Mouse (Mus musculus) heart, embryonic 12.5 days (tissue): ENCODE data around the gene Calhm1. TPM values are rescaled to one million over a fixed set of nuclear protein-coding genes. Genes with fewer than 3 reads are reported as not detected.

Experiments used
- ATAC-seq: fragments of 200-750 bp; cut with Nextera tagmentation; 2 replicates; pipeline ENCODE4 v1.8.0; 2017; ENCODE audit warnings: moderate TSS enrichment, moderate library complexity; ENCODE audit not compliant: insufficient number of reproducible peaks, low FRiP score
- H3K27ac ChIP-seq: fragments of 300-500 bp; sonication (generic); 2 replicates; pipeline ENCODE4 v1.5.1; 2016; ENCODE audit warnings: mild to moderate bottlenecking, moderate library complexity; ENCODE audit not compliant: poor library complexity, severe bottlenecking
- H3K27me3 ChIP-seq: fragments of 300-500 bp; sonication (generic); replicated peaks from 2 replicates; pipeline ENCODE4 v1.6.1; 2016; ENCODE audit warnings: mild to moderate bottlenecking, moderate library complexity
- H3K36me3 ChIP-seq: fragments of 300-500 bp; sonication (generic); 2 replicates; pipeline ENCODE4 v1.6.1; 2016; ENCODE audit warnings: mild to moderate bottlenecking, moderate library complexity
- H3K4me1 ChIP-seq: fragments of 300-500 bp; sonication (generic); replicated peaks from 2 replicates; pipeline ENCODE4 v1.6.1; 2016; ENCODE audit warnings: mild to moderate bottlenecking
- H3K4me2 ChIP-seq: fragments of 300-500 bp; sonication (generic); 2 replicates; pipeline ENCODE4 v1.6.1; 2016; ENCODE audit warnings: mild to moderate bottlenecking, moderate library complexity
- H3K4me3 ChIP-seq: fragments of 300-500 bp; sonication (generic); 2 replicates; pipeline ENCODE4 v1.5.1; 2016; ENCODE audit warnings: mild to moderate bottlenecking
- H3K9ac ChIP-seq: fragments of 300-500 bp; sonication (generic); 2 replicates; pipeline ENCODE4 v1.6.1; 2016; ENCODE audit warnings: mild to moderate bottlenecking, moderate library complexity
- H3K9me3 ChIP-seq: fragments of 300-500 bp; sonication (generic); replicated peaks from 2 replicates; pipeline ENCODE4 v1.6.1; 2016; ENCODE audit warnings: mild to moderate bottlenecking, moderate library complexity
- WGBS: fragments of 180-500 bp; shearing (Covaris S2); methylation state at CpG from one replicate; pipeline ENCODE4 v1.1.7; 2016; 5-methylcytosine and 5-hydroxymethylcytosine counted together
- polyA plus RNA-seq: library from polyadenylated mRNA; unstranded; fragments of >200 nt; fragmentation: Nextera tagmentation; extraction: Ambion mirVana; gene quantifications from 2 replicates; pipeline ENCODE4 v1.2.1, GENCODE M21; 2016

The Calhm1 gene
- polyA plus RNA-seq, 1 experiment from 2014 or later, result not detected

GRCm38 (mm10) chr19:47130551-47131125 lies 13.4 kb downstream of the Calhm1 start:
- 91% methylated on average over 15 of the region's 15 CpGs for WGBS
- Histone ChIP-seq H3K4me3 (no peak overlapping the region), H3K9ac (no peak overlapping the region), H3K27ac (no peak overlapping the region), H3K4me1 (no peaks in the 10 kb centered on the region), H3K36me3 (peaks cover 96% of the 10 kb centered on the region), H3K4me2 (no peak overlapping the region), H3K9me3 (no peaks in the 10 kb centered on the region), H3K27me3 (no peaks in the 10 kb centered on the region)
- no peak for ATAC-seq

- H3K9me3 ChIP-seq, result no peaks in the 10 kb centered on the region
- ATAC-seq, result no peak
- H3K27me3 ChIP-seq, result no peaks in the 10 kb centered on the region
- WGBS, result 92% methylated on average over 11 of the region's 11 CpGs
- no peak overlapping the region for H3K4me2 ChIP-seq
- no peak overlapping the region for H3K9ac ChIP-seq
- H3K36me3 ChIP-seq, result peaks cover 94% of the 10 kb centered on the region
- H3K4me3 ChIP-seq, result no peak overlapping the region
- H3K4me1 ChIP-seq, result peaks cover 10% of the 10 kb centered on the region
- no peak overlapping the region for H3K27ac ChIP-seq
These were observed 15.2 kb downstream of the Calhm1 start for GRCm38 (mm10) chr19:47128835-47129234.

- H3K9me3 ChIP-seq, result no peaks in the 10 kb centered on the region
- no peak overlapping the region for H3K27ac ChIP-seq
- H3K36me3 ChIP-seq, result peaks cover 87% of the 10 kb centered on the region
- H3K9ac ChIP-seq, result no peak overlapping the region
- H3K4me2 ChIP-seq, result no peak overlapping the region
- WGBS, result 92% methylated on average over 10 of the region's 10 CpGs
- no peak for ATAC-seq
- H3K4me3 ChIP-seq, result no peak overlapping the region
- H3K27me3 ChIP-seq, result no peaks in the 10 kb centered on the region
- H3K4me1 ChIP-seq, result peaks cover 12% of the 10 kb centered on the region
These were observed 15.9 kb downstream of the Calhm1 start for GRCm38 (mm10) chr19:47128164-47128563.

- Histone ChIP-seq H3K4me1 (peaks cover 12% of the 10 kb centered on the region), H3K9ac (no peak overlapping the region), H3K4me2 (no peak overlapping the region), H3K36me3 (peaks cover 73% of the 10 kb centered on the region), H3K9me3 (no peaks in the 10 kb centered on the region), H3K4me3 (no peak overlapping the region), H3K27me3 (no peaks in the 10 kb centered on the region), H3K27ac (no peak overlapping the region)
- ATAC-seq, result no peak
- 28% methylated on average over 2 of the region's 2 CpGs for WGBS
These were observed 21.3 kb downstream of the Calhm1 start for GRCm38 (mm10) chr19:47122802-47123201.

GRCm38 (mm10) chr19:47121054-47121453 lies 23.0 kb downstream of the Calhm1 start:
- ATAC-seq, result no peak

GRCm38 (mm10) chr19:47118634-47119033 lies 25.4 kb downstream of the Calhm1 start:
- Histone ChIP-seq H3K9me3 (no peaks in the 10 kb centered on the region), H3K27me3 (no peaks in the 10 kb centered on the region), H3K36me3 (peaks cover 79% of the 10 kb centered on the region), H3K4me1 (peaks cover under 1% of the 10 kb centered on the region; the same call in 1 of the 2 replicates), H3K4me2 (no peak overlapping the region), H3K9ac (no peak overlapping the region), H3K4me3 (no peak overlapping the region), H3K27ac (no peak overlapping the region)
- 73% methylated on average over 2 of the region's 2 CpGs for WGBS
- ATAC-seq, result no peak

More at GRCm38 (mm10) chr19:47121054-47121453, 23.0 kb downstream of the Calhm1 start:
- H3K4me2 ChIP-seq, result no peak overlapping the region
- peaks cover 12% of the 10 kb centered on the region for H3K4me1 ChIP-seq
- H3K4me3 ChIP-seq, result no peak overlapping the region
- no peaks in the 10 kb centered on the region for H3K27me3 ChIP-seq
- H3K36me3 ChIP-seq, result peaks cover 73% of the 10 kb centered on the region
- H3K27ac ChIP-seq, result no peak overlapping the region
- 43% methylated on average over 4 of the region's 4 CpGs for WGBS
- H3K9ac ChIP-seq, result no peak overlapping the region
- H3K9me3 ChIP-seq, result no peaks in the 10 kb centered on the region

- 82% methylated on average over 9 of the region's 9 CpGs for WGBS
- ATAC-seq, result no peak
- Histone ChIP-seq H3K9me3 (no peaks in the 10 kb centered on the region), H3K9ac (no peak overlapping the region), H3K27me3 (no peaks in the 10 kb centered on the region), H3K4me3 (no peak overlapping the region), H3K4me1 (no peaks in the 10 kb centered on the region), H3K27ac (no peak overlapping the region), H3K36me3 (peaks cover 96% of the 10 kb centered on the region), H3K4me2 (no peak overlapping the region)
These were observed 39.3 kb downstream of the Calhm1 start for GRCm38 (mm10) chr19:47104641-47105271.

GRCm38 (mm10) chr19:47101080-47101479 lies 43.0 kb downstream of the Calhm1 start:
- 63% methylated on average over 5 of the region's 5 CpGs for WGBS
- H3K4me3 ChIP-seq, result no peak overlapping the region
- H3K27me3 ChIP-seq, result no peaks in the 10 kb centered on the region
- no peak for ATAC-seq
- H3K4me2 ChIP-seq, result no peak overlapping the region
- H3K9ac ChIP-seq, result no peak overlapping the region
- H3K36me3 ChIP-seq, result peaks cover 95% of the 10 kb centered on the region
- H3K9me3 ChIP-seq, result no peaks in the 10 kb centered on the region
- H3K27ac ChIP-seq, result no peak overlapping the region
- no peaks in the 10 kb centered on the region for H3K4me1 ChIP-seq

Other genes starting within 250 kb of the Calhm1 start
- 0.24 and 0.86 TPM in 2 replicates for gene Ina, start 129.6 kb downstream of the Calhm1 start, polyA plus RNA-seq
- gene Nt5c2, start 129.1 kb downstream of the Calhm1 start, polyA plus RNA-seq, result 108 and 111 TPM in 2 replicates
- 12.9 and 14.5 TPM in 2 replicates for gene Pcgf6, start 93.3 kb downstream of the Calhm1 start, polyA plus RNA-seq
- gene Taf5, start 76.5 kb downstream of the Calhm1 start, polyA plus RNA-seq, result 7.1 and 7.5 TPM in 2 replicates
- gene Usmg5, start 53.6 kb downstream of the Calhm1 start, polyA plus RNA-seq, result 2,494 and 2,546 TPM in 2 replicates
- gene Pdcd11, start 53.5 kb downstream of the Calhm1 start, polyA plus RNA-seq, result 7.4 and 7.9 TPM in 2 replicates
- 5.8 and 6.1 TPM in 2 replicates for gene Calhm2, start 6.0 kb downstream of the Calhm1 start, polyA plus RNA-seq
- not detected in 2 replicates for gene Calhm3, start 13.5 kb upstream of the Calhm1 start, polyA plus RNA-seq
- 2.3 and 2.8 TPM in 2 replicates for gene Neurl1a, start 34.6 kb upstream of the Calhm1 start, polyA plus RNA-seq